Mouse (Mus musculus) limb, embryonic 14.5 days (tissue): Measurements from ENCODE around the gene Coa7. TPM values are rescaled to one million over a fixed set of nuclear protein-coding genes. Genes with fewer than 3 reads are reported as not detected.

Experiments used
- ATAC-seq: fragments of 200-750 bp; cut with Nextera tagmentation; 2 replicates; pipeline ENCODE4 v1.8.0; 2017; ENCODE audit warnings: low read depth, moderate number of reproducible peaks, moderate TSS enrichment; ENCODE audit not compliant: low FRiP score
- DNase-seq: peaks from one replicate; pipeline ENCODE4 v3.0.0-alpha.2; 2015; ENCODE audit warnings: low spot score
- H3K27ac ChIP-seq: fragments of 300-500 bp; sonication (generic); replicated peaks from 2 replicates; pipeline ENCODE4 v1.5.1; 2014; ENCODE audit warnings: low read depth, mild to moderate bottlenecking, low read length, moderate library complexity, mixed read lengths
- H3K27me3 ChIP-seq: fragments of 300-500 bp; sonication (generic); 2 replicates; pipeline ENCODE4 v1.6.1; 2014; ENCODE audit warnings: low read length, mixed read lengths; ENCODE audit not compliant: control insufficient read depth, insufficient read depth
- H3K36me3 ChIP-seq: fragments of 300-500 bp; sonication (generic); 2 replicates; pipeline ENCODE4 v1.6.1; 2014; ENCODE audit warnings: mild to moderate bottlenecking, low read length, moderate library complexity, mixed read lengths; ENCODE audit not compliant: control insufficient read depth, insufficient read depth
- H3K4me1 ChIP-seq: fragments of 300-500 bp; sonication (generic); 2 replicates; pipeline ENCODE4 v1.6.1; 2014; ENCODE audit warnings: antibody characterized with exemption, low read length, mixed read lengths; ENCODE audit not compliant: control insufficient read depth, insufficient read depth
- H3K4me2 ChIP-seq: fragments of 300-500 bp; sonication (generic); replicated peaks from 2 replicates; pipeline ENCODE4 v1.6.1; 2014; ENCODE audit warnings: low read depth, mild to moderate bottlenecking, low read length, moderate library complexity; ENCODE audit not compliant: severe bottlenecking
- H3K4me3 ChIP-seq: fragments of 300-500 bp; sonication (generic); replicated peaks from 2 replicates; pipeline ENCODE4 v1.5.1; 2014; ENCODE audit warnings: low read length
- H3K9ac ChIP-seq: fragments of 300-500 bp; sonication (generic); 2 replicates; pipeline ENCODE4 v1.6.1; 2014; ENCODE audit warnings: mild to moderate bottlenecking, low read depth, low read length, moderate library complexity; ENCODE audit not compliant: severe bottlenecking
- H3K9me3 ChIP-seq: fragments of 300-500 bp; sonication (generic); 2 replicates; pipeline ENCODE4 v1.6.1; 2016; ENCODE audit warnings: low read length; ENCODE audit not compliant: control insufficient read depth
- POLR2A ChIP-seq: fragments of 200-500 bp; IDR thresholded peaks from 2 replicates; pipeline ENCODE4 v1.8.0; 2012; ENCODE audit warnings: inconsistent platforms, mild to moderate bottlenecking, moderate library complexity, borderline replicate concordance; ENCODE audit not compliant: insufficient read depth, insufficient read length; ENCODE audit errors: extremely low read depth
- WGBS: fragments of 180-500 bp; shearing (Covaris S2); extraction: QIAGEN DNeasy Blood & Tissue Kit; methylation state at CpG from one replicate; pipeline ENCODE4 v1.1.7; 2014; 5-methylcytosine and 5-hydroxymethylcytosine counted together
- polyA plus RNA-seq, 2 experiments: library from polyadenylated mRNA; depleted of rRNA in 1 of 2; stranded (reverse) in 1 of 2; unstranded in 1 of 2; fragments of >200 nt; fragmentation: Nextera tagmentation in 1 of 2; extraction: Ambion mirVana in 1 of 2; gene quantifications; 2 replicates each; pipeline versions ENCODE4 v1.2.1 to v1.2.3; 2012 to 2014

Gene Coa7
- polyA plus RNA-seq, 2 experiments: 17.1 to 39.0 TPM

- Histone ChIP-seq H3K9ac (no peak overlapping the region), H3K4me1 (peaks cover 4% of the 10 kb centered on the region), H3K36me3 (no peaks in the 10 kb centered on the region), H3K27me3 (no peaks in the 10 kb centered on the region), H3K27ac (no peak overlapping the region), H3K9me3 (no peaks in the 10 kb centered on the region), H3K4me2 (no peak overlapping the region), H3K4me3 (no peak overlapping the region)
- ATAC-seq (no peak), DNase-seq (no peak)
- TF ChIP-seq POLR2A: no peak
- WGBS: 38% methylated on average over 5 of the region's 5 CpGs
Measured at GRCm38 (mm10) chr4:108369254-108369653, 41.3 kb downstream of the Coa7 start.

GRCm38 (mm10) chr4:108370409-108370808, 42.5 kb downstream of the Coa7 start:
- H3K27ac ChIP-seq: no peak overlapping the region
- no peaks in the 10 kb centered on the region for H3K27me3 ChIP-seq
- TF ChIP-seq POLR2A: no peak
- H3K36me3 ChIP-seq: no peaks in the 10 kb centered on the region
- H3K4me1 ChIP-seq: peaks cover 4% of the 10 kb centered on the region; the same call in 1 of the 2 replicates
- ATAC-seq (no peak), DNase-seq (no peak)
- WGBS: 59% methylated on average over 4 of the region's 4 CpGs
- H3K4me3 ChIP-seq: no peak overlapping the region
- H3K9ac ChIP-seq: no peak overlapping the region
- H3K4me2 ChIP-seq: no peak overlapping the region
- no peaks in the 10 kb centered on the region for H3K9me3 ChIP-seq

GRCm38 (mm10) chr4:108371421-108371820, 43.5 kb downstream of the Coa7 start:
- Histone ChIP-seq H3K27ac (no peak overlapping the region), H3K9ac (no peak overlapping the region)
- whole genome bisulfite sequencing: 70% methylated on average over 3 of the region's 3 CpGs

GRCm38 (mm10) chr4:108372166-108372565, 44.2 kb downstream of the Coa7 start:
- Histone ChIP-seq H3K4me1 (peaks cover 4% of the 10 kb centered on the region; the same call in 1 of the 2 replicates), H3K4me3 (no peak overlapping the region), H3K4me2 (no peak overlapping the region), H3K36me3 (no peaks in the 10 kb centered on the region), H3K9me3 (no peaks in the 10 kb centered on the region), H3K27ac (no peak overlapping the region), H3K27me3 (no peaks in the 10 kb centered on the region), H3K9ac (no peak overlapping the region)
- TF ChIP-seq POLR2A: no peak
- ATAC-seq: no peak
- DNase-seq: no peak
- 72% methylated on average over 3 of the region's 3 CpGs for WGBS

More at GRCm38 (mm10) chr4:108371421-108371820, 43.5 kb downstream of the Coa7 start:
- DNase-seq: no peak
- TF ChIP-seq POLR2A: no peak
- Histone ChIP-seq H3K9me3 (no peaks in the 10 kb centered on the region), H3K36me3 (no peaks in the 10 kb centered on the region), H3K4me2 (no peak overlapping the region), H3K27me3 (no peaks in the 10 kb centered on the region), H3K4me3 (no peak overlapping the region), H3K4me1 (peaks cover 4% of the 10 kb centered on the region; the same call in 1 of the 2 replicates)
- ATAC-seq: no peak

- TF ChIP-seq POLR2A: no peak
- H3K27ac ChIP-seq: no peak overlapping the region
- no peak for ATAC-seq
- H3K27me3 ChIP-seq: peaks cover 12% of the 10 kb centered on the region
- 72% methylated on average over 3 of the region's 3 CpGs for WGBS
- no peak overlapping the region for H3K9ac ChIP-seq
- H3K4me2 ChIP-seq: no peak overlapping the region
- H3K4me3 ChIP-seq: no peak overlapping the region
- DNase-seq: no peak
- H3K36me3 ChIP-seq: no peaks in the 10 kb centered on the region
- no peaks in the 10 kb centered on the region for H3K9me3 ChIP-seq
- H3K4me1 ChIP-seq: peaks cover 5% of the 10 kb centered on the region; the same call in 1 of the 2 replicates
Measured at GRCm38 (mm10) chr4:108379476-108379875, 51.5 kb downstream of the Coa7 start.

GRCm38 (mm10) chr4:108380146-108380545, 52.2 kb downstream of the Coa7 start:
- Histone ChIP-seq H3K4me1 (peaks cover 5% of the 10 kb centered on the region; the same call in 1 of the 2 replicates), H3K27ac (no peak overlapping the region), H3K36me3 (no peaks in the 10 kb centered on the region), H3K27me3 (peaks cover 13% of the 10 kb centered on the region), H3K9me3 (no peaks in the 10 kb centered on the region), H3K9ac (no peak overlapping the region), H3K4me3 (no peak overlapping the region), H3K4me2 (no peak overlapping the region)
- 13% methylated on average over 1 of the region's 1 CpGs for WGBS
- ATAC-seq (no peak), DNase-seq (no peak)
- TF ChIP-seq POLR2A: no peak
